Mouse (Mus musculus): ENCODE measurements around the gene Atp6v1g1.

Gene Atp6v1g1

DNA sequence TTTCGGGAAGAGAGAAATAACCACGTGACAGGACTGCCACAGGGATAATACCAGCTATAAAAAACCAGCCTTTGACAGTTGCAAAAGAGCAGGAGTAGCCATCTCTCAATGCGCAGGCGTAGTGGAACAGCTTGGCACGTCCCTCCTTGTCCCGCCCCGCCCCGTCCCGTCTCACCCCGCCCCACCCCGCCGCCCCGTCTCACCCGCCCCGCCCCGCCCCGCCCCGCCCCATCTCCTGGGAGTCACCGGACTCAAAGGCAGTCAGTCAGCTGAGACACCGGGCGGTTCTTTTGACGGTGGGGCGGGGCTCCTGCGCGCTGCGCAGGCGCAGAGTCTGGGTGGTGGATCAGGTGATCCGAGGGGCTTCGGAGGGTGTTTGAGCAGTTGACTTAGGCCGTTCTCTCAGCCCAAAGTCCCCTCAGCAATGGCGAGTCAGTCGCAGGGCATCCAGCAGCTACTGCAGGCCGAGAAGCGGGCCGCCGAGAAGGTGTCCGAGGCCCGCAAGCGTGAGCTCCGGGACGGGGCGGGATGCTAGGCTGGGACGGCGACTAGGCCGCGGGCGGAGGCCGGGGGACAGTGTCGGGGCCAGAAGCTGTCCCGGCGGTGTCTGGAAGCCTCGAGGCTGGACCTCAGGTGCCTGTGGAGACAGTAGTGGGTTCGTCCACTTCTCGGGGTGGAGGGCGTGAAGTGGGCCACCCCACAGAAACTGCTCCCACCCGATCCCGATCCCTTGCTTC, at the start of gene Atp6v1g1:
Gene Atp6v1g1, plus strand, starts transcription at position 279 of the 737 bp plus-strand sequence.
- in situ Hi-C loops (cut with MboI; ENCODE audit: low sequenced_read_pairs) = no loop called here

DNA sequence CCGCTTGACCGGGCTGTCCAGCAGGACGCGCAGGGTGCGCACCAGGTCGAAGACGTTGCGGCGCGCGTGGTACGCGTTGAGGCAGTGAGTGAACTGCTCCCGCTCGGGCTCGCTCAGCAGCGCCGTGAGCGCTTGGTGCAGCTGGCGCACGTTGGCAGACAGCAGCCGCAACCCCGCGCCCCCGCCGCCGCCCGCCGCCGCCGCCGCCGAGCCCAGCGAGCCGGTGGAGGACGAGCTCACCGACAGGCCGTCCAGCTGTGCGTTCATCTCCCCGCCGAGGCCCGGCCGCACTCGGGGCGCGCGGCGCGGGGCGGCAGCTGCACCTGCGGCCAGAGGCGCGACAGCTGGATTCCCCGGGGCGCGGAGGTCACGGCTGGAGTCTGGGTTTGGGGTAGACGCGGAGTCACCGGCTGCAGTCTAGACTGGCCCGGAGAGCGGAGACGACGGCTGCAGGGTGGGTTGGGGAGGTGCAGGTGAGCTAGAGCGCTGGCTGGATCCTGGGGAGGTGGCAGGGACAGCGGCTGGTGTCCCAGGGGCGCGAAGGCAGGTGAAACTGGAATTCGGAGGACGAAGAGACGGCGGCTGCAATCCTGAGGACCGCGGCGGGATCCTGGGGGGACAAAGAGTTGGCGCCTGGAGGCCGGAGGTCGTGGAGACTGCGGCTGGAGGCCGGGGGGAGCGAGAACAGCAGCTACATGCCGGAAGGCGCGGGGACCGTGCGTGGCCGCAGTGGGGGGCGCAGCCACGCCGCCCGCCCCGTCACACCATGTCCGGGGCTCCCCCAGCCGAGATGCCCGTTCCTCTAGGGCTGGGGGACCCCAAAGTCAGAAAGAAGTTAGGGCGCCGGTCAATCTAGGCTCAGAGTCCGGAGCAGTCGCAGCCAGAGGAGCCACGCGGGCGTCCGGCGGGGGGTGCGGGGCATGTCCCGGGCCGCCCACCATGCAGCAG, 49.3 kb upstream of the Atp6v1g1 start:
- in situ Hi-C loops (cut with MboI; ENCODE audit: low sequenced_read_pairs) = no loop called here

DNA sequence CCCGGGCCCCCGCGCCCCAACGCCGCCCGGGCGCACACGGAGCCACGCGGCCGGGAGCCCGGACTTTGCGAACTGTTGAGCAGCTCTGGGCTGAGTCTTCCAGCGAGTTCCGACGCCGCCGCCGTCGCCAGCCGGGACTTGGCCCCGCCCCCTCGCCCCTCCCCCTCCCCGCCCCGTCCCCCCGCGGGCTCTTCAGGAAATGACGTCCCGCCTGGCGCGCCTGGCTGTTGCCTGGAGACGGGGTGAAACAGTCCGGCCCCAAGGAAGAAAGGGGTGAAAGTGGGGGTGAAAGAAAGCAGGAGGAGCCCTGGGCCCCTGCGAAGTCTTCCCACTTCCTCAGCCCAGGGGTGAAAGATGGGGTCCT, 48.7 kb upstream of the Atp6v1g1 start, which contains the start of gene Whrn:
Gene Whrn, minus strand, starts transcription at position 77 of the 364 bp plus-strand sequence.
- in situ Hi-C loops (cut with MboI; ENCODE audit: low sequenced_read_pairs) = no loop called here

DNA sequence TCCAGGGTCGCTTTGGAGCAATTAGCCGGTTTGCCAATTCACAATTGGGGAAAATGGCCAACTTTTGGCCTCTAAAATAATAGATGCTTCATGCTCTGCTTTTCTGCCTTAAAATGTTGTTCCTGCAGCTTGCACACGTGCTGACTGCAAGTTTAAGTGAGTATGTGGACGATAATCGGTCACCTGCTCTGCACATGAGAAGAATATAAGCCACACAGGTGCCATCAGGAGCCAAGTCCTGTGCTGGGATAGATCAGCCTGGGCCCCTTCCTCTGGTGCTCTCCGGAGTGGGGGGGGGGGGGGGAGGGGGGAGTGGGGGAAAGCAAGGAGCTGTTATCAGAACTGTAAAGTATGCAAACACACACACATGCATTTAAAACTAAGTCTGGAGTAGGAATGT, 48.3 kb upstream of the Atp6v1g1 start:
- in situ Hi-C loops (cut with MboI; ENCODE audit: low sequenced_read_pairs) = no loop called here

DNA sequence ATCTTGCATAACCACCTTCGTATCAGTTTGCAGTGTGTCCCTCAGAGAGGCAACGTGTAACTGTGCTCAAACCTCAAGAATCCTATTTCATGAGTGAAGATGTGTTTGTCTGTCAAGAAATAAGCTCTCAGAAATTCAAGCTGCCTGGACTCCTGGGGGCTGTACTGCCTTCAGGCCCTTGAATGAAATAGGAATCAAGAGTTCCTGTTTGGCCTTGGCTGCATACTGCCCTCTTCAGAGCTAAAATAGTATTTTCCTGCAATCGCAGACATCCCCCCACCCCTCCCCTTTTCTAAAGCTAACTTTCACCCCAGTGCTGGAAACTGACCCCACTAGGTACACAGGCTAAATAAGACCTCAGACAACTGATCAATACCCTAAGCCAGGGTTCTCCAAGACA, 46.2 kb upstream of the Atp6v1g1 start:
- in situ Hi-C loops (cut with MboI; ENCODE audit: low sequenced_read_pairs) = no loop called here

DNA sequence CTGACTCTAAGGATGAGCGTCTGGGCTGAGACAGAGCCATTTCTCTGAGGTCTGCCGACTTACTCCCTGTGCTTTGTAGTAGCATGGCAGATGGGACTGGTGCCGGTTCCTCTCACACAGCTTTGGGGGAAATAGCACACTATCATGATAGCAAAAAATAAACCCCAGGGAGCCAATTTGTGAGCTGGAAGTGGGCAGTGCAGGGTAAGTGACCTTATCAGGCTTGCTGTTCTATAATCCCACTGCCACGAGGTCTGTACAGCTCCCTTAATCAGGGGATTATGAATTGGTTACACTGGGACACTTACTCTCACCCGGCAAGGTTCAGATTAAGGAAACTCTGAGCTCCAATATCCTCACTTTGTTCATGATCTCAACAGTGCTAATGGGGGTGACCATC, 43.5 kb upstream of the Atp6v1g1 start:
- in situ Hi-C loops (cut with MboI; ENCODE audit: low sequenced_read_pairs) = no loop called here

DNA sequence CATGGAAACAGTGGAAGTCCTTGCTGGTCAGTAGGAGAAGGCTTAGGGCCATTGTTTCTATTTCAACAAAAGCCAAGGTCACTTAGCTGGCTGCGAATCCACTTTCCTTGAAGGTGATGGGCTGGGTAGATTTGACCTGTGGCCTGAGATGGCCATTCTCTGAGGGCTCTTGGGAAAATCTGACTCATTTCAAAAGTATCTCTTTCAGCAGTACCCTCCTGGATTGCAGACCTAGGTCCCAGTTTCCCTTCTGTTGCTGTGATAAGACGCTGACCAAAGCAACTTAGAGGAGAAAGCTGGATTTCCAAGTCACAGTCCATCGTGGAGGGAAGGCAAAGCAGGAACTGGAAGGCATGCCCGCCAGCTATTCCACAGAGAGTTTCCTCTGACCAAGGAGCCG, 40.6 kb upstream of the Atp6v1g1 start:
- in situ Hi-C loops (cut with MboI; ENCODE audit: low sequenced_read_pairs) = no loop called here

DNA sequence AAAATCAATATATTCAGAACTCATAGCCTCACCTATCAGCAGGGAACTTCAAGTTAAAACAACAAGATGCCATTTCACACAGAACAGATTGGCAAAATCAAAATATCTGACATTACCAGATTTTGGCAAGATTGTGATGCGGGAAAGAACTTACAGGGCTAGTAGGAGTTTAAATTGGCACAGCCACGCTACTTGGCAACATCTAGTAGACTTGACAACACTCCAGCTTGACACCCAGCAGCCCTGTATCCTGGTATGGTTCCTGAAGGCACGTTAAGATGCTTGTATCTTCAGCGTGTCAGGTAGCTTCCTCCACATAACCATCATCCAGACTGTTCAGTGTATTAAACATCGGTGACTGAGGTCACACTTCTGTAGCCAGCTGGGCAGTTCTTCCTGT, 37.1 kb upstream of the Atp6v1g1 start:
- in situ Hi-C loops (cut with MboI; ENCODE audit: low sequenced_read_pairs) = no loop called here

DNA sequence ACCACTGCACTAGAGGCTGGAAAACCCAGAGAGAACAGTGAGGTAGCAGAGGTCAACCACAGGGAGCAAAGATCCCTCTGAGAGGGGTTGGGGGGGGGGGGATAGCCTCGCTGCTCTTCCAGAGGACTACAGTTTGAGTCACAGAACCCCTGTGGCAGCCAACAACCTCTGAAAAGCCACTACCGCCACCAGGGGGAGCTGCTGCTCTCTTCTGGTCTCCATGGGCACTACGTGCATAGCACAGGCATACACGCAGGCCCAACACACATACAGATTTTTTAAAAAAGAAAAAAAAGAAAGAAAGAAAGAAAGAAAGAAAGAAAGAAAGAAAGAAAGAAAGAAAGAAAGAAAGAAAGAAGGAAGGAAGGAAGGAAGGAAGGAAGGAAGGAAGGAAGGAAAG, 36.3 kb upstream of the Atp6v1g1 start:
- in situ Hi-C loops (cut with MboI; ENCODE audit: low sequenced_read_pairs) = no loop called here

DNA sequence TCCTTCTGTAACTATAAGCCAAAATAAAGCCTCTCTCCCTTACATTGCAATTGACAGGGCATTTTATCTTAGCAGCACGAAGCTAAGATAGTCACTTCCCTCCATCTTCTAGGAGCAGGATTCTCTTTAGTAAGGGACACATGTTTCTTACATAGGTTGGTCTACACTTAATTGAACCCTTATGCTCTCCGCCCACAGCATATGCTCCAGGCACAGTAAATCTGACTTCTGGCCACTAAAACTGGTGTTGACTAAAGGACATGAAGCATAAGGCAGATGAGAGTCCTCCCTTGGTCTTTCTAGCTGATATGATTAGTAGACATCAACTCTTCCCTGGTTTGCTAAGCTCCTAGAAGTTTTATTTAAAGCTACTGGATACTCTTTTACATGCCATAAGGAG, 31.7 kb upstream of the Atp6v1g1 start:
- in situ Hi-C loops (cut with MboI; ENCODE audit: low sequenced_read_pairs) = no loop called here

DNA sequence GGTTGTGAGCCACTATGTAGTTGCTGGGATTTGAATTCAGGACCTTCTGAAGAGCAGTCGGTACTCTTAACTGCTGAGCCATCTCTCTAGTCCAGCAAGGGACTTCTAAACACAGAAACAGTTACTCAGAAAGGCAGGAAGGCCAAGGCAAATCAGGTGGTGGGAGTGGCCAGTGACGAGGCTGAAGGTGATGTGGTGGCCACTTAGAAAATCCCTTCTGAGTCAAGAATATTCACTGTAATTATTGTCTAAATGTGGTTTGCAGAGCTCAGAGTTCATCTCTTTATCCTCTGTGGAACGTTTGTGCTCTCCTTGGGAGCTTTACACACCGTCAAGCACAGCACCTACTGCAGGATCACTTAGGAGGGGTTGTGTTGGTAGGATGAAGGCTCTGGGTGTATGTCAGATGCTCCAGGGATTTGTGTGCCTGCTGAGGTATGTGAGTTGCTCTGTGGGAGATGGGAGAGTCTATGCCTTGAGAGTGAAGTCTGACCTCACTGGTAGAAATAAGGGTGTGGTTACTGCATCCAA, 30.1 kb upstream of the Atp6v1g1 start:
- in situ Hi-C loops (cut with MboI; ENCODE audit: low sequenced_read_pairs) = no loop called here

DNA sequence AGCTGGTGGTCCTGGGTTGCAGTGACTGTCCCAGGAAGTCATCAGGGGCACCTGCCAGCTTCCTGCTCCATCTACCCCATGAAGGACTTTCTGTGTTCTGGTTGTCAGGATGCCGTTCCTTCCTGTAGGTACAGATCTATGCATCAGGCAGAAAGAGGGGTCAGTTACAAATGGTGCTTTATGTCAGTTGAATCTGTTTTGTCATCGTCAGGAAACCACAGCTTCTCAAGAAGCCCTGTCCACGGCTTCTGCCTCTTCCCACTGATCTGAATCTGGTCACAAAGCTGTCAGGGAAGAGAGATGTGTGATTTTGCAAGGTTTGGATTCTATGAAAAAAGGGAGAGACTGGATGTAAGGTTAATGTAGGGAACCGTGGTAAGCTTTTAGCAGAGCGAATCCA, 29.6 kb upstream of the Atp6v1g1 start:
- in situ Hi-C loops (cut with MboI; ENCODE audit: low sequenced_read_pairs) = no loop called here

DNA sequence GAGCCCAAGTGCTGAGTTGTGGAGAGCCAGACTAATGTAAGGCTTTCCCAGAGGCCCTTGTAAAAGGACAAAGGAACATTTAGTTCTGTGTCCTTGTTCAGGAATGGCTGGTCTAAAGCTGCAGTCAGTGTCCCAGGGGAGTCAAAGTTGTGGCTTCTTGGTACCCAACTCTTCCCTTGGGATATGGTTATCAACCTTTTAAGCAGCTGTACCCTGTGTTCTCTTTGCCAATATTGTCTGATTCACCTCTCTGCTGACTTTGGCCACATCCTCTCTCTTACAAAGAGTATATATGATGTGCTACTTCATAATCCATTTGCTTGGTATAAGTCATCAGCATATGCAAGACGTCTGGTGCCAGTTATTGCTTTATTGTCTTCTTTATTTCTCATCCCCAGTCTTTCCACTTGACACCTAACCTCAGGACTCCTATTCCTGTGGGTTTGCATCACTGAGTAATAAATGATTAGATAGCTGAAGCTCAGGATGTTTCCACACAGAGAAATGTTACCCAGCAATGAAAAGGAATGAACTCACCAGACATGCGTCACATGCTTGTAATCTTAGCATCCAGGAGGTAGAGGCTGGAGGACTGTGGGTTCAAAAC, 22.7 kb upstream of the Atp6v1g1 start:
- in situ Hi-C loops (cut with MboI; ENCODE audit: low sequenced_read_pairs) = no loop called here

DNA sequence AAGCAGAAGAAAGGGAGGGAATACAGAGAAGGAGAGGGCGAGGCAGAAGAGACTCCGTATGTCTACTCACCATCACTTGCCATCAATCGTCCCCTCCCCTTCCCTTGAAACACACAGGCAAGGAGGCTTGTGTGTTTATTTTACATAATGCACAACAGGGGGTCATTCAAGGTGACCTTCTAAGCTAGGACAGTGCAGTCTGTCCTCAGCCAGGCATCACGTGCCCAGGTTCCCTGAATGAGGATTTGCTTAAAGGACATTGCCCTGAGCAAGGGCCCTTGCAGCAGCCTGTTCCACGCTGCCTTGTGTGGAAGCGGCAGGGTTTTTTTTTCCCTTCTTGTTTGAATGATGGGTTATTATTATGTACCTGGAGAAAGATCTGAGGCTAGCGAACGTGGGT, 19.1 kb upstream of the Atp6v1g1 start:
- in situ Hi-C loops (cut with MboI; ENCODE audit: low sequenced_read_pairs) = no loop called here

DNA sequence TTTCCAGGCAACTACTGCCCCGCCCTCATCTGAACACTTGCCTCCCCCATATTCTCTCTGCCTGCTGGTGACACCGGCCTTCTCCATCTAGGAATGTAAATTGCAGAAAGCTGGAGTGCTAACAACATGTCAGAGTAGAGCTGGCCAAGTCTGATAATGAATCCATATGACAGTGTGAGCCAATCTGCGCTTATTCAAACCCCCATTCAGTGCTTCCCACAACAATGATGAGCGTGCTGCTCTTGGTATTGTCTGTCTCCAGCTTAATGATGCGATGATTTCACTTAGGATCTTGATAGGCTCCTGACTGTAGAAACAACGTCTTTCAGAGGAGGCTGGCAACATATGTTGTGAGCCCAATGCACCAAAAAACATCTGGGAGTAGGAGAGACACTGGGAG, 15.6 kb upstream of the Atp6v1g1 start:
- in situ Hi-C loops (cut with MboI; ENCODE audit: low sequenced_read_pairs) = no loop called here

DNA sequence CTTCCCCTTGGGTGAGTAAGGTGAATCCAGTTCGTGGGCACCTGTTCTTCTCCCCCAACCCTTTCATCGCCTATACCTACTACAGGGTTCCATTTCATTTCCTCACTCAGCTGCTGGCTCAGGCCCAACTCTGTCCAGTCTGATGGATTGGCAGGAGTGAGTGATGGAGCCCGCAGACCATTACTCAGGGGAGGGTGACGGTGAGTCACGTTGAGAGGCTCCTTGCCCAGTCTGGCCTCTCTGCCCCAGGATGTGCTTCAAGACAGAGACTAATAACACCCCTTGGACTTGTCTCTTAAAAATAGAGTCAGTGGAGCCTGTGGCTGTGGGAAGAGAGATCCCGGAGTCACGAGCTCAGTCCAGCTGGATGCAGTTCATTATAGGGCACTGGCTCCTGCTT, 14.2 kb upstream of the Atp6v1g1 start:
- in situ Hi-C loops (cut with MboI; ENCODE audit: low sequenced_read_pairs) = no loop called here

DNA sequence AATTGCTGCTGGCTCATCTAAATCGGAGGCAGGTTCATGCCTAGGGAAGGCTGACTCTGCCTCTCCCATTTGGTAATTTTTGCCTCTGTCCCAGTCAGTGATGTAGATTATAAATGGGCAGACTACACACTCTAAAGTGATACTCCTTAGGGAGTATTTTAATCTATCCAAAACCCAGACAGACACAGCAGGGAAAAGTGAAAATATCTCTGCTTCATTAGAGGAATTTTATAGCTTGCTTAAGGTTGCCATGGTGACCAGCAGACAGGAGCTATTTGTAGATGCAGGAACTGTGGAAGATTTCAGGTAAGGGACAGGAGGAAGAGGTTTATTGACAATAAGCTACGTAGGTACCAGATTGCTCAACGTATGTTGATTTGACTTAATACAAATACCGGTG, 7.0 kb upstream of the Atp6v1g1 start:
- in situ Hi-C loops (cut with MboI; ENCODE audit: low sequenced_read_pairs) = no loop called here

DNA sequence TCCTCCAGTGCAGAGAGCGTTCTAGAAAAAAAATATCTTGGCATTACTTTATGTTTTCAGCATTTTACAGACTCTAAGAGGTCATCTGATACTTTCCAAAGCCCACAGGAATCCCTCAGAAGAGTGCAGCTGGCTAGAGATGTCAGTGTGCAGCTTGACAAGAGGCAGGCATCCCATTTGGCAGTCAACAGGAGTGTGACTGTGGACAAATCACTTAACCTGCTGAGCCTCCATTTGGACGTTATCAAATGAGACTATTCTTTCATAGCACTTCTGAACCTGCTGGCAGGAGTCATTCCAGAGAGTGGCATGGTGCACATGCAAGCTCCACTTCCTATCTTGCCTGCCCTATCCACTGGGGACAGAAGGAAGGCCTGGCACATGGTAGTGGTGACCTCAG, 2.4 kb upstream of the Atp6v1g1 start:
- in situ Hi-C loops (cut with MboI; ENCODE audit: low sequenced_read_pairs) = no loop called here

DNA sequence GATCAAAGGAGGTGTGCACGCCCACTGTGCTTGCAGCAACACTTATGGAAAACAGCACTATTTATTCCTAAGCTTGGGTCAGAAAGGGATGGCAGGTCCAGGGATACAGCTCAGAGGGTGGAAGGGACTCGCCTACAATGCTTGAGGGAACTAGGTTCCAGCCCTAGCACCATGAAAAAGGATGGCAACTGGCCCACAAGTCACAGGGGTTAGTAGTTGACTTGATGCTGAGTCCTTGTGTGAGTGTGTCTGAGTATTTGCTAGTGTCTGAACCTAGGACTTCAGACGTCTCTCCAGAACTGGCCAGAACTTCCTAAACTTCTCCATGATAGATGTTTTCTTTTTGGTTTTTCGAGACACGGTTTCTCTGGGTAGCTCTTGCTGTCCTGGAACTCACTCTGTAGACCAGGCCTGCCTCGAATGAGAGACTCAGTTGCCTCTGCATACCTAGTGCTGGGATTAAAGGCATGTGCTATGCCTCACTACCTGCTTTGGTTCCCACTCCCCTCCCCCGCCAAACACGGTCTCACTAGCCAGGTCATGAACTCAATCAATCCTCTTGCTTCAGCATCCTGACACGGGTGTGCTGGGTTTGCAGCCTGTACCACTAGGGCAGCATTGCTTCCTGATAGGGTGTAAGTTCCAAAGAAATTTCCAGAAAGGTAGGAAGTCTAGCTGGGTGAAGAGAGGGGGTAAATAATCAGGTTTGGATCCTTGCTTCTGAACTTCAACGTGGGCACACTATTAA, 652 bp upstream of the Atp6v1g1 start:
- in situ Hi-C loops (cut with MboI; ENCODE audit: low sequenced_read_pairs) = no loop called here

DNA sequence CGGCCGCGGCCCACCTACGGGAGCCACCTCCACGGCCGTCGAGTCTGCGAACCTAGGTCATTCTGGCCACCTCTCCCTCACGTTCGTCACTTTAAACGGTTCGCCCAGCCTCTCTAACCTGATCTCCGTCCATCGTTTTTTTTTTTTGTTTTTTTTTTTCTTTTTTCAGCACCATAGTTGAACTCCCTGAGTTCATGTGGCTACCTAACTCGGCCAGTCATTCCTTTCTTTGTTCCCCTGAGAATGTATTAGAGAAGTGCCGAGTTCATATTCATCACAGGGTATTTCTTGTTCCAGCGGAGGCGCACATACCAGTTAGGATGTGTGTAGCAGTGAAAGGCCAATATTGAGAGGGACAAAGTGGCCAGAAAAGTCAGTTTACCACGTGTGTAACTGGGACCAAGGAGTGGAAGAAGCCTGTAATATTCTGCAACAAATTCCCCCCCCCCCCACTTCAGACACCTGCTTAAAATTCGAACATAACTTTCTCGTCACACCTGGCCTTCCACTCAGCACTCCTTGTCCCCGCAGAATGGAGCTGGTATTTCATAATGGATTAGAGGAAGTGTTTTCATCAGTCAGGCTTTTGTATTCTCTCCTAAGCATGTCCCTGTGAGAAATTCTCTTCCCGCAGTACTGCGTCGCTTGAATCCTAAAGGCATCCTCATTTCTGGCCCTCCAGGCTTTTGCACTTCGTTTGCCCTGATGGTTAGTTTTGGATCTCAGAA, 823 bp downstream of the Atp6v1g1 start:
- in situ Hi-C loops (cut with MboI; ENCODE audit: low sequenced_read_pairs) = no loop called here
